Mouse (Mus musculus) left cerebral cortex, postnatal 4 days (tissue): ENCODE data around the gene Tes. TPM values are rescaled to one million over a fixed set of nuclear protein-coding genes. Genes with fewer than 3 reads are reported as not detected.
"Not testable (repeated sequence)": the region's sequence is repeated elsewhere in the genome, so short reads cannot be mapped to it uniquely, and the experiment has no call there.

ENCODE experiments used
- DNase-seq: peaks from one replicate; pipeline ENCODE4 v3.0.0-alpha.2; 2022
- intact Hi-C: fragments of 180-260 bp; cut with DNase I; formaldehyde crosslinking; loops from one replicate; pipeline ENCODE4 v1.15.1; 2025
- total RNA-seq, 2 experiments: library from RNA; stranded (reverse); gene quantifications; 2 replicates each; pipeline ENCODE4 v1.2.3; 2021

Tes gene
- 10 to 100 TPM; 32.4 to 33.4 TPM for total RNA-seq

- intact Hi-C loops = no loop called here
- peak; percentile 66 for DNase-seq
These were observed at the start of gene Tes for GRCm38 (mm10) chr6:17064936-17065790. Gene Tes (plus strand): TSS chr6:17065149.

DNA sequence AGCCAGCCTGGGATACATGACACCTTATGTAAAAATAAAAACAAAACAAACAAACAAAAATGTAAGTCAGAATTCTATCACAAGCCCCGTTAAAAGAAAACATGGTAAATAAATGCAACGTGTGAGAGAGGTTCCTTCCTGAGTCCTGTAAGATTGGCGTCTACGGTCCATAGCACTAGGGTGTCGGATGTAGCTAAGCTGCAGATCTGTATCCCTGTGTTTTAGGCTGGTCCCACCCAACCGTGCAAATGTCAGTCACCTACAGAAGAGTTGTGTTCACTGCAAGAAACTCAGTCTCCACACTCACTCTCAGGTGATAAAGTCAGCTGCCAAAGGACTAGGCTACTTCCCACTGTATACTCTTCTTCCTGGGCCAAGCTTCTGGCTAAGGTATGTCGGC is 39.1 kb upstream of the Tes start:
- intact Hi-C loops = loop anchor here (5.0 kb wide), 3 partner anchors 81 to 566 kb away; no protein-coding TSS in a partner anchor
- no peak for DNase-seq

- no peak for DNase-seq
- intact Hi-C loops = loop anchor here (5.0 kb wide), 3 partner anchors 80 to 565 kb away; no protein-coding TSS in a partner anchor
These were observed 37.4 kb upstream of the Tes start for GRCm38 (mm10) chr6:17027572-17027971.

DNA sequence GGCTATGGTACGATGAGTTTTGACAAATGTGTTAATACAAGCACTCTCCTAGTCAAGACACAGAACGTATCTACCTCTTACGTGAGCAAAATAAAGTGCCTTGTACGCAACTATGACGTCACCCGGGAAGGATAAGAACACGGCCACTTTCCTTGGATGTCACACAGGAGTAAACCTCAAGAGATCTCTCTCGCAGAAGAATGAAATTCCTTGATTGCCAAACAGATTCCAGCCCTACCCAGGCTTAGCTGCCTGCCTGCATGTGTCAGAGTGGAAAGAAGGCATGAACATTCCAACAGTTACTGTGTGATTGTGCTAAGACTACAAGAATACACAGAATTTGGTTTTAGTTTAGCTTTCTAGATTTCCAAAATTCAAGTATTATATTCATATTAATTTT is 36.1 kb upstream of the Tes start:
- intact Hi-C loops = loop anchor here (5.0 kb wide), 3 partner anchors 78 to 563 kb away; no protein-coding TSS in a partner anchor
- no peak for DNase-seq

- intact Hi-C loops = no loop called here
- no peak for DNase-seq
These were observed 32.7 kb upstream of the Tes start for GRCm38 (mm10) chr6:17032231-17032728.

DNA sequence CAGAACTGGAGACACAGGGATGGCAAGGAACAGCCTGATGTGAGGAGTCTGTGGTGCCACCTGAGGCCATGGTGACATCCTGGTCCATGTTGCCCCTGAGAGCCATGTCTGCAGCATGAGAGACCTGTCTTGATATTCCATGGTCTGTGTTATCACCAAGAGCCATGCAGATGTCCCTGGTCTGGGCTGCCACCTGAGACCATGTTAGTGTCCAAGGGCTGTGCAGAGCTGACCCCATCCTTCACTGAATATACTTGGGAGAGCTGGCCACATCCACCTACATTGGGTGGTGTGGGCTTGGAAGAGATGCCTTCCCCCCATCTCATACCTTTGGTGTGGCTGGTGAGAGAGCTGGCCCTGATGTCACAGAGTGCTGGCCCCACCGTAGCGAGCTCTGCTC is 30.9 kb upstream of the Tes start:
- DNase-seq = no peak
- intact Hi-C loops = no loop called here

DNA sequence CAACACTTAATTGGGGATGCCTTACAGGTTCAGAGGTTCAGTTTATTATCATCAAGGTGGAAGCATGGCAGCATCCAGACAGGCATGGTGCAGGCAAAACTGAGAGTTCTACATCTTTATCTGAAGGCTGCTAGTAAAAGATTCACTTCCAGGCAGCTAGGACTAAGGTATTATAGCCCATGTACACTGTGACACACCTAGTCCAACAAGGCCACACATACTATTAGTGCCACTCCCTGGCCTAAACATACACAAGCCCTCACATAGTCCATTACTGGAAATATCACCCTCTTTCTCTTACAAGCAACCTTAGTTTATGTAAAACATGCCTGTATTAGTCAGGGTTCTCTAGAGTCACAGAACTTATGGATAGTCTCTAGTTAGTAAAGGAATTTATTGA is 29.7 kb upstream of the Tes start:
- intact Hi-C loops = no loop called here
- DNase-seq = no peak

- DNase-seq = no peak
- intact Hi-C loops = no loop called here
These were observed 13.4 kb upstream of the Tes start for GRCm38 (mm10) chr6:17051432-17052025.

DNA sequence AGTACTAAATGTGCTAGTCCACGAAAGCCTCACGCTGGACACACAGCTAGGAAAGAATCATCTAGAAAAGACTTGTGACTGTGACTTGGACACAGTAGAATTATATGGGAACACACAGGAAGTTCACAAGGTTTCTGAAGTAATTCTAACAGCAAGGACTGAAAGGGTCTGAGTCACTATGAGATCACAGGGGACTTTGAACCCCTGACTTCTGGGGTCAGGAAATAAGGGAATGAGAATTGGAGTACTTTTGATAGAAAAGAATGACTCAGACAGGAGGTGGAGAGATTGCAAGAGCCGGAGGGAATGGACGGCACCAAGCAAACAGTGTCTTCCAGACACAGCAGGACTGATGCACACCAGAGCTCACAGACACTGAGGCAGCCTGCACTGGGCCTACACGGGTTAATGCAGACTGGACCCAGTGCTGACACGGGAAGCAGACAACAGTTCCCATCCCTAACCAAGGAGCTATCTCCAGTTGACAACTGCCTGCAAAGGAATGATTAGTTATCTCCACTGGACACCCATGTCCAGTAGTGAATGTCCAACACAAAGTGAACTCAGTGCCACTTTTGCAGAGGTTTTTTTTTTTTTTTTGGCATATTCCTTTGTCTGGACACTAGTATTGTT is 11.8 kb upstream of the Tes start:
- intact Hi-C loops = no loop called here
- no peak for DNase-seq

GRCm38 (mm10) chr6:17054781-17055180 is 10.2 kb upstream of the Tes start:
- no peak for DNase-seq
- intact Hi-C loops = no loop called here

DNA sequence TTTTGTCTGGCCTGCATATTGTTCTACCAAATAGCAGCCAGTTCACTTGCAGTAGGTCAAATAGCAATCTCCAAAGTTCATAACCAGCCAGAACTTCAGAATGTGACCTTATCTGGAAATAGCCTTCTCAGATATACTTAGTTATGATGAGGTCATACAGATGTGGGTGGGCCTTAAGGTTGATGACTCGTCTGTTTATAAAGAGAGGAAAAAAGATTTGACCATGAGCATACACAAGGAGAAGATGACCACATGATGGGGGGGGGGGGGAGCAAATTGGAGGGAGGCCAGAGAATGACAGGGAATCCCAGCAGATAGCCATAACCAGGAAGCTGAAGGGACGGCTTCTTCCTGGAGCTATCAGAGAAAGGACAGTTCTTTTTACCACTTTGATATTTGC is 9.3 kb upstream of the Tes start:
- intact Hi-C loops = no loop called here
- DNase-seq = no peak

DNA sequence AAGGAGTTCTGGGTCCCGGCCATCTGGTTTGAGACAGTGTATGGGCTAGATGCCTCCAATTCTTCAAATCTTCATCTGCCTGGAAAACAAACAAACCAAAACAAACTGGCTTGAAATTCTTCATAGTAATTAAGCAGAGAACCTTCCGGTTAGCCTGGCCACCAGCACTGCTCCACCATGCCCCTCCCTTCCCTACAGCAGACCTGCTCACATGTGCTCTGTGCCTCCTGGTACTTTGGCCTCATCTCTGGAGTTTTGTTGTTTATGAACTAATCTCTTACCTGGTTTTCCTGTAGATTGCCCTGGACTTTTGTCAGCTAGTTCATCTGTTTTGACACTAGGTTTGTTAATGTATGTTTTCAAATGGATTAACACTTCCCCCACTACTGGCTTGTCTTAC is 5.4 kb upstream of the Tes start:
- intact Hi-C loops = no loop called here
- no peak for DNase-seq

GRCm38 (mm10) chr6:17060154-17060553 is 4.8 kb upstream of the Tes start:
- intact Hi-C loops = no loop called here
- no peak for DNase-seq

DNA sequence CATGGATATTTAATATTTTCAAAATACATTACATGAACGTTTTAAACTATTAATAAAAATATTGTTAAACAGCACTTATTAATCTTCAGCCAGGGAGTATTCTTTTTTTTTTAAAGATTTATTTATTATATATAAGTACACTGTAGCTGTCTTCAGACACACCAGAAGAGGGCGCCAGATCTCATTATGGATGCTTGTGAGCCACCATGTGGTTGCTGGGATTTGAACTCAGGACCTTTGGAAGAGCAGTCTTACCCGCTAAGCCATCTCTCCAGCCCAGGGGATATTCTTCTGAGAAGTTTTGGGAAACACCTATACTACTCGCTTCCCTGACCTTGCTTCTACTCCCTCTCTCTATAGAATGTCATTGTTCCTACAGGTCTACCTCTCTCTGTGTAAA is 3.1 kb upstream of the Tes start:
- DNase-seq, intact Hi-C loops: not testable (repeated sequence)

GRCm38 (mm10) chr6:17062366-17062765 is 2.6 kb upstream of the Tes start:
- no peak for DNase-seq
- intact Hi-C loops = no loop called here

GRCm38 (mm10) chr6:17065791-17066169 is 831 bp downstream of the Tes start:
- intact Hi-C loops = no loop called here
- no peak for DNase-seq

DNA sequence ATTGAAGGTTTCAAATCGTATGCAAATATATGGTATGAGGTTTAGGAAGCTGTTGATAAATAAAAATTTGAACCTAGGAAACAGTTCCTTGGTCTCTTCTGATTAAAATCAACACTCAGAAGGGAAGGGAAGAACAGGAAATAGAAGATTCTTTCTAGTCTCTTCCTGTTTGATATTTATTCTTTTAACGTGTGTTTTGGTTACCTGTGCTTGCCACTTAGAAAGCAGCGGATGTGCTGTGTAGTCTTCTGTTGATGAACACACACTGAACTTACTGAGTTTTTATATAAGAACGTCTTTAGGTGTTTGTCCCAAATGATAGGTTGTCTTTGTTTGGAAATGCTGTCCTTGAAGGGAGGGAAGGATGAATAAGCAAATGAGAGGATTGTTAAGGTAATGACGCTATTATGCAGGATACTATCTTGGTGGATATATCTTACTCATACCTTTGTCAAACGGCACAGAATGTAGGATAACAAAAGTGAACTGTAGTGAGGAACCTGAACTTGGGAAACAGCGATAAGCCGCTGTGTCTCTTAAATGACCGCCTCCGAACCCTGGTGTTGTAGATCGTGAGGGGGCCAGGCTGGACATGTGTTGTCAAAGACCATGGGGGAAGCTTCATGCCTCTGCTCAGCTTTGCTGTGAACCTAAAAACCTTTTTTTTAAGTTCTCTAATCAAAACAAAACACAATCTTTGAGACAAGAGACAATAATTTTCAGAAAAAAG is 1.4 kb downstream of the Tes start:
- DNase-seq = no peak
- intact Hi-C loops = no loop called here

GRCm38 (mm10) chr6:17071899-17072298 is 7.0 kb downstream of the Tes start:
- intact Hi-C loops = no loop called here
- DNase-seq = no peak

DNA sequence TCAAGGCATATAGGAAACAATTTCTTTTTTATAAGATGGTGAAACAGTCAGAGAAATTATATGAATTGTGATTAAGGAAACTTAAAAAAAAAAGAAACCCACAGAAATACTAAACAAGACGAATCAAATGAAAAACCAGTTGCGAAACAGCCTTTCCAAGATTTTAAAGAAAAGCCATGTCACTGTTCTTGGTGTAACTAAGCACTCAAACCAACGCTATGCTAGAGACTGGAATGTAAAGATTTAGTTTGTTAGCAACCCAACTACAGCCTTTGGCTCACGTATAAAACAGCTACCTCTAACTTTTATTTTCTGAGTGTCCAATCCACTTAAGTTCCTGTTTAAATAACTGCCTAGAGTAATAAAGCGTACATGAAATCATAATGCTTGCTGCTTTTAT is 7.4 kb downstream of the Tes start:
- no peak for DNase-seq
- intact Hi-C loops = no loop called here

GRCm38 (mm10) chr6:17072763-17073484 is 8.0 kb downstream of the Tes start:
- intact Hi-C loops = no loop called here
- no peak for DNase-seq
